Mouse (Mus musculus): Measurements from ENCODE around the gene Wnt10b.
A peak's percentile ranks its signal among the peaks of the same experiment; 100 is the strongest.
"Not testable (repeated sequence)": the region's sequence is repeated elsewhere in the genome, so short reads cannot be mapped to it uniquely, and the experiment has no call there.

The Wnt10b gene

GRCm38 (mm10) chr15:98777762-98778161 is at the start of gene Wnt10b:
Gene Wnt10b, minus strand, starts transcription at chr15:98778150.
- peak; percentile 23 for DNase-seq

- DNase-seq: no peak
Observed at GRCm38 (mm10) chr15:98827611-98828011, 49.7 kb upstream of the Wnt10b start.

GRCm38 (mm10) chr15:98823434-98823833 is 45.5 kb upstream of the Wnt10b start:
- no peak for DNase-seq

GRCm38 (mm10) chr15:98822147-98822546 is 44.2 kb upstream of the Wnt10b start:
- DNase-seq: no peak

GRCm38 (mm10) chr15:98821403-98821802 is 43.5 kb upstream of the Wnt10b start:
- DNase-seq: no peak

- DNase-seq: no peak
Observed at GRCm38 (mm10) chr15:98820937-98821336, 43.0 kb upstream of the Wnt10b start.

- DNase-seq: no peak
Observed at GRCm38 (mm10) chr15:98818171-98818570, 40.2 kb upstream of the Wnt10b start.

GRCm38 (mm10) chr15:98812741-98813424 is 34.9 kb upstream of the Wnt10b start:
- no peak for DNase-seq

GRCm38 (mm10) chr15:98810212-98810611 is 32.3 kb upstream of the Wnt10b start:
- DNase-seq: not testable (repeated sequence)

GRCm38 (mm10) chr15:98809390-98809789 is 31.4 kb upstream of the Wnt10b start, which contains the start of gene Ddn:
Gene Ddn, minus strand, starts transcription at chr15:98809490.
- no peak for DNase-seq

GRCm38 (mm10) chr15:98808651-98809134 is 30.7 kb upstream of the Wnt10b start:
- no peak for DNase-seq

- DNase-seq: peak; percentile 60
Observed at GRCm38 (mm10) chr15:98807895-98808650, 30.1 kb upstream of the Wnt10b start.

- peak; percentile 44 for DNase-seq
Observed at GRCm38 (mm10) chr15:98806809-98807770, 29.1 kb upstream of the Wnt10b start.

GRCm38 (mm10) chr15:98806071-98806808 is 28.3 kb upstream of the Wnt10b start:
- DNase-seq: no peak

- peak; percentile 90 for DNase-seq
Observed at GRCm38 (mm10) chr15:98805324-98806040, 27.5 kb upstream of the Wnt10b start.

GRCm38 (mm10) chr15:98804054-98804453 is 26.1 kb upstream of the Wnt10b start:
- DNase-seq: peak; percentile 88

GRCm38 (mm10) chr15:98802926-98803325 is 25.0 kb upstream of the Wnt10b start:
- no peak for DNase-seq

- DNase-seq: peak; percentile 90
Observed at GRCm38 (mm10) chr15:98799396-98799795, 21.4 kb upstream of the Wnt10b start.

GRCm38 (mm10) chr15:98798903-98799302 is 21.0 kb upstream of the Wnt10b start:
- DNase-seq: no peak

- no peak for DNase-seq
Observed at GRCm38 (mm10) chr15:98797835-98798492, 20.0 kb upstream of the Wnt10b start.

Measured in lung, postnatal 10 days (tissue).